Mouse (Mus musculus) cerebellum, adult (tissue): ENCODE measurements at regions not wholly inside any gene's neighbourhood (a gene's known extent, or its start where the extent isn't known, plus 50 kb on each side); places are given as distances from the start of the nearest gene placed in this dataset.
A peak's percentile ranks its signal among the peaks of the same experiment; 100 is the strongest.

Source experiments
- ATAC-seq: cut with Nextera tagmentation; 2 replicates; pipeline ENCODE4 v1.9.2; 2017; ENCODE audit warnings: mild to moderate bottlenecking, moderate library complexity, mixed read lengths; ENCODE audit not compliant: insufficient number of reproducible peaks, low FRiP score, low TSS enrichment

DNA sequence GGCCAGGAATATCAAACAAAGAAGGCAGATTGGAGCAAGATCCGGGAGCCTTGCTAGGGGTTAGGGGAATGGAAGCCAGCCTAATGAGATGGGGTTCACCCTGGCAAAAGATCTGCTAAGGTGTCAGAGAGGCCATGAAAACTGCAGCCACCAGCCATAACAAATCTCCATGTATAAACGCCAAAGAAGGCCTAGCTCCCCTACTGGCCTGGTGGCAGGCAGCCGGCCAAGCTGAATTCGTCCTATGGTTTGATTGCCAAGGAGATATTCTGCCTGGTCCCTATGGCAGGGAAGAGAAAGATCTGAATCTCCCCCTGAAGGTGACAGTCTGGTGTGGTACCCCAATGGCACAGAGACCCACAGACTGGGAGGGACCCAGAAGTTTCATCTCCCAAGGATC lies 104.8 kb upstream of the E030018B13Rik start:
- peak; percentile 58; the same call in 1 of the 2 replicates for ATAC-seq

DNA sequence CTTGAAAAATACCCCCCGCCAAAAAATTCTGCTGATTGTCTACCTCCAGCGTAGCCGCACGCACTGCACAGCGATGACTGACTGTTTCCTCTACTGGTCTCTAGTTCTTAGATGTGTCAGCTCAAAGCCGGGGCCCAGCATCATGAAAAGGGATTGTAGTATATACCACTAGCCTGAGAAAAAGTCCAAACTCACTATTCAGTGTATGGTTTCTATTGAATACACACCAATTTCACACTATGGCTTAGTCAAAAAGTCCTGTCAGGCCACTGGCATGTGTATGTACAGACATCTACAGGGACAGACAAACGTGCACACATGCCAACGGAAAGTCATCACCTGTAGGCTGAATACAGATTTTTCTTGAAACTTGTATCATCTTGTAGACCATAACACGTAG lies 101.1 kb upstream of the E030018B13Rik start:
- no peak for ATAC-seq

DNA sequence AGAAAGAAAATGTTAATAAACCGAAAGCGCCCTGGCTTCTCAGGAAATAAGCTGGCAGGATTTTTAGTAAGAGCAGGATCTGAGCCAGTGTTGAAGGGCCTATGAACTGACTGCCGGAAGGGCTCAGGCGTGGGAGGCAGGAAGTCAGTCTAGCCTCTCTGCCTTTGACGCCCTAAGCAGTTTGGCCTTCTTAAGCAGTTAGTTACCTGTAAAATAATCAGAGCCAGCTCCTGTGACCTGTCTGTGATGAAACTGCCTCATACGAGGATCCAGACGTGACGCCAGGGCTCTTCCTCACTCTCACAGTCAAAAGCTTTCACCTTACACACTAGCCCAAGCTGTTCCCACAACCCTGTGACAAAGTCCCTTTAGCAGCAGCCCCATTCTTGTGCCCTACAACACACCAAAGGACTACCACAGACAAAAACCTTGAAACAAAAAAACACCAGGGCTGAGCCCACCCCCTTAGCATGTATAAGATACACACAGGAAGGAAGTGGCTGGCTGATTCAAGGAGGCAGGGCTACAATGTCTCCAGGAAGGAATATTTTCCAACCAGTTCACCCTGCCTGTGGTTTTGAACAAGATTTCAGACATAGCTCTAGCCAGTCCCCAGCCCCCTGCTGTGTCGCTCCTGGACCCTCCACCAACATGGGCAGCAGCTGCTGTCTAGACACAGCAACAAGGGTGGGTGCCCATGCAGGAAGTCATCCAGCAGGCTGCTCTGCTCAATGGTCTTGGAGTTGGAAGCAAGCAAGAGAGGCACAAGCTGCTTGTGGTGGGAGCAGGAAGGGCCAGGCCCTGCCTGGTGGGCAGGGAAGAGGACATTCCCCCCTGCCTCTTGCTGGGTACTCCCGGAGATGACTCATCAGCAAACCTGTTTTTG lies 100.4 kb upstream of the E030018B13Rik start:
- ATAC-seq, result no peak

DNA sequence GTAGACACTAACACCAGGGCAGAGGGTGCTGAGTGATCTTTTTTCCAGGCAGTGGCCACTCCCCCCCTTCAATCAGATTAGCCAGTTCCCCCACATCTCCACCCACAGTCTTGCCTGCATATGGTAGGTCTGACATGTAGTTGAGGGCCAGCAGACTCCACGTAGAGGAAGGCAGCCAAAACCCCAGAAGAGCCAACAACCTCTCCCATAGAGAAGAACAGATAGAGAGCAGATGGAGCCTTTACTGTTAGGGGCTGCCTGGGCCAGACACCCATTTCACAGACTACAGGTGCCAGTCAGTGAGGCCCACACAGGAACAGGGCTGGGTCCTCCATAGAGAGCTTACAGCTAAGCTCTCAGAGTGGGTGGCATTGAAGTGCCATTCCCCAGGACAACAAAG lies 99.2 kb upstream of the E030018B13Rik start:
- ATAC-seq, result 0 out of 2 replicates have a peak, but pooled peaks have one; percentile 5

DNA sequence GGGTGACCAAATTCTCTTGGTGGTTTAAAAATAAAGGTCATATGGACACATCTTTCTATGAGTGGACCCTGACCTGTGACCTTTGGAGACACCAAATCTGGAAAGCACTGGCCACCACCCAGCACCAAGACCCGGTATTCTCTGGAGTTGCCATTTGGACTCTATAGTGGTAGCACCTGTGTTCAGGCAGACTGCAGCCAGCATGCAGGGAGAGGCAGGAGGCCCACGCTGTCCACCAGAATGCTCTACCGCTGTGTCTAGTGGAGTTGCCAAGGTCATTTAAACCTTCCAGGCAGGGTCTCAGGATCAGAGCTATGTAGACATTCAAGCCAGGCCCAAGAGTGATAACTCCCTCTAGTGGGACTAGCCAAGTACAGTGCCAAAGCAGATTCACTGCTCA lies 98.6 kb upstream of the E030018B13Rik start:
- peak; percentile 66 for ATAC-seq

DNA sequence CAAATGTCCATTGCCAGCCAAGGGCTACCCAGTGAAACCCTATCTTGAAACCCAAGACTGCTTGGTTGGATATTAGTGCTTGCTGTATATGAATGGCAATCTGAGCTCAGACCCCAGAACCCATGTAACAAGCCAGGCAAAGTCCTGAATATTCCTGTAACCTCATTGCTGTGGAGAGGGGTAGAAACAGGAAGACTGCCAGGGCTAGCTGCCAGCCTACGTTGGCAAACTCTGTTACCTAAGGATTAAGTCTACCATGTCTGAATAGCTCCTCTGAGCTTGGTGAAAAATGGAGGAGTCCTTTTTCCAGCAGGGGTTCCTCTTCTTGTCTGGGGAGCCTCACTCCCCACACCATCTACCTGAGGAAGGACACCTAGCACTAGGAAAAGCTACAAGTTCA lies 96.4 kb upstream of the E030018B13Rik start:
- no peak for ATAC-seq

DNA sequence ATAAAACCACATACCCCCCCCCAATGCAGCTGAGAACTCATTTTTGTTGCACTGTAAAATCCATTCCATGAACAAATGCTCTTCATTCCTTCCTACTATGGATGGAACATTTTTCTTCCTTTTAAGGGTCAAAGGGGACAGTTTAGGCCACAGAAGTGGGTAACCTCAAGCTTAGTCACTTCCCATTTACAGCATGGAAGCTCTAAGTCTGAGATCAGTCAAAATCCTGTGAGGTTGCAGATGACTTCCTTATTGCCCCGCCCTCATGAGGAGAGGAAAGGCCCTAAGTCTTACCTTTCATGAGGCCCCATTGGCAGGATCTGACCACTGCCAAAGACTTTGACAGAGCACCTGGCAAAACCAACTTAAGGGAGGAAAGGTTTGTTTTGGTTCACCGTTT lies 94.7 kb upstream of the E030018B13Rik start:
- no peak for ATAC-seq

DNA sequence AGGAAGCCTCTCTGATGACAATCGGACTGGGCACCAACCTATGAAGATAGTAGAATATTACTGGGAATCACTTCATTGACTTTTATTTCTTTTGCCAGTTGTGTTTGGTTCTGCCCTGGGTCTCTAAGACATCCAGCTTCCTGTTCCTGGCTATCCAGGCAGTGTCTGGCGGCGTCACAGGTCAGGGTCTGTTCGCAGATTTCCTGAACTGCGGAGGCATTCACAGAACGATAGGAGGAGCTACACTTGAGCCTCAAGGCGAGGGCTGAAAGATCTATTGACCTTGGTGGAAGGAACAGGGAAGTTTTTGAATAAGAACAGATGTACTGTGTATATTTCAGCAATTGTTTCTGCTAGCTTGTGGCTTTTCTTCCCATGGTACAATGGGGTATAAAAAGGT lies 92.6 kb upstream of the E030018B13Rik start:
- ATAC-seq, result no peak

DNA sequence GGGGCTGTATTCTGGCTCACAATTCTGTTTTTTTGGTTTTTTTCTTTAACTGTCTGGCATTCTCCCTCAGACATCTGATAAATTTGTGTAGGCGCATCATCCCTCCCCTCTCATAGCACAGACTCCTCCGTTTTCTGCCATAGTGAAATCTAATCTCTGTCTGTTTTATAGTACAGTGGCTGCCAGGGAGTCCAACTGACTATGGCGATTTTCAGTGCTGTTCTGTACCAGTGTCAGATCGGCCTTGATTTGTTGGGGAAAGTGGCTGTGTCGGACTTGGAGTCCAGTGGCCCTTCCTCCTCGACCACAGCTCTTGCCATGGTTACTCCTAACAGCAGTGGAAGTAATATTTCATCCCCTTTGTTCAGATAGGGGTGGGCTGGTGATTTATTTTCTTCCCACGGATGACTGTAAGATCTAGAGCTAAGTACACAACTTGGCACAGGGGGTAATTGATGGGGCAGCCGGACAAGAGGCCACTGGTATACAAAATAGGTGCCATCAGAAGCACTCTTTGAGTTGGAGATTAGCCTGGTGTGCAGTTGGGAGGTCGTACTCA lies 87.2 kb upstream of the E030018B13Rik start:
- ATAC-seq, result no peak

DNA sequence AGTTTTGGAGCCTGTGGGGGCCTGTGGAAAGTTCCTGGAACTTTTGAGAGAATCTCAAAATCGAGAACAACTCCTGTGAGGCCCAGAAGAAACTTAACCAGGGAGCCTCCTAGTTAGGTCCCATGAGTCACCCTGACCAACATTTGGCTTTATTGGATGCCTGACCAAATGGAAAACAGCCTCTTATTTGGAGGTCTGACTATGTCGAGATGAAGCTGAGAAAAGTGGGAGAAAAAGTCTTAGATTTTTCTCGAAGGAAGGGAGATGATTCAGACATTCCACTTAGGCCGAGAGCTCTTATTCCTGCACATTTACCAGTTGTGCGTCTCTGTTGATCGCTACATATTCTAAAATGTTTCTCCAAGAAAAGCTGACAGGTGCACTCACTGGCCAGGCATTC lies 83.0 kb upstream of the E030018B13Rik start:
- no peak for ATAC-seq

DNA sequence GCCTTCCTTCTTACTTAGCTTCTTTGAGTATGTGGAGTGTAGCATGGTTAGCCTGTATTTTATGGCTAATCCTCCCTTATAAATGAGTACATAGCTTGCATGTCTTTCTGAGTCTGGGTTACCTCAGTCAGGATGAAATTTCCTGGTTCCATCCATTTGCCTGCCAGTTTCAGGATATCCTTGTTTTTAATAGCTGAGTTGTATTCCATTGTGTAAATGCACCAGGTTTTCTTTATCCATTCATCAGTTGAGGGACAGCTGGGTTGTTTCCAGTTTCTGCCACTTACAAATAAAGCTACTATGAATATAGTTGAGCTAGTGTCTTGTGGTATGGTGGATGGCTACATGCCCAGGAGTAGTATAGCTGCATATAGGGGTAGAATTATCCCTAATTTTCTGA lies 80.7 kb upstream of the E030018B13Rik start:
- ATAC-seq, result no peak
